Mouse (Mus musculus): ENCODE data around the gene Snx30. TPM values are rescaled to one million over a fixed set of nuclear protein-coding genes. Genes with fewer than 3 reads are reported as not detected.
A peak's percentile ranks its signal among the peaks of the same experiment; 100 is the strongest.

Gene Snx30
- polyA plus RNA-seq, 1 experiment from 2014 or later = 17.3 TPM

DNA sequence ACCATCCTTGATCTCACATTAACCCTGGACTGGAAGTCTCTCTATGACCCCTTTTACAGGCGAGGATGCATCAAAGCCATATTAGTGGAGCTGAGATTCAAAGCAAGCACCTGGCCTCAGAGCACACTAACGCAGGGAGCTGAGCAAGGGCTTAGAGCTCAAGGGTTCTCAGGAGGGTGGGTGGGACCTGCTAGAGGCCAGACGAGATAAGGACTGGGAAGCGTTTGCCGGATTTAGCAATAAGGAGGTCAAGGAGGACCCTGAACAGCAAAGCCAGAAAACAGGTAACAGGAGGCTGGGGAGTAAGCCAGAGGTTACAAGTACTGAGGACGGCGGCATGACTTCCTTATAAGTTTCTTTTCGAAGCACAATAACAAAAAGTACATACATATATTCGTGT lies 10.8 kb downstream of the Snx30 start:
- no peak overlapping the region for H3K9ac ChIP-seq
- peaks cover 24% of the 10 kb centered on the region for H3K4me1 ChIP-seq
- H3K36me3 ChIP-seq = no peaks in the 10 kb centered on the region
- no peak for ATAC-seq (ENCODE audit: low FRiP score)
- no peaks in the 10 kb centered on the region for H3K9me3 ChIP-seq (replicated peaks)
- H3K27ac ChIP-seq = no peak overlapping the region
- H3K4me3 ChIP-seq = no peak overlapping the region
- no peak overlapping the region for H3K4me2 ChIP-seq (replicated peaks)
- no peaks in the 10 kb centered on the region for H3K27me3 ChIP-seq
- 82% methylated on average over 9 of the region's 9 CpGs for WGBS

DNA sequence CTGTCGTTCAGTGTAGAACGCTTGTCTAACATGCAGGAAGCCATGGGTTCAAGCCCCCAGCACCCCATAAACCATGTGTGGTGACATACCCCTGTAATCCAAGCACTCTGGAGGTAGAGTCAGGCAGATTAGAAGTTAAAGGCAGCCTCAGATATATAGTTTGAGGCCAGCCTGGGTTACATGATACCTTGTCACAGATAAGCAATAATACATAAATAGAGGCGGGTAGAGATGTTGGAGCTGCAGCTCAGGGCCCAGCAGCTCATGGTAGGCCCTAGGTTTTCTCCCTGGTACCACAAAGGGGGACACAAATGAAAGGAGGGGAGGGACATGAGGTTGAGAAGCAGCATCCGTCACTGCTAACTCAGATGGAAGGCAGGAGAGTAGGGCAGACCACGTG lies 12.2 kb downstream of the Snx30 start:
- Histone ChIP-seq H3K27ac (no peak overlapping the region), H3K4me2 (replicated peaks) (no peak overlapping the region), H3K4me3 (no peak overlapping the region), H3K9ac (no peak overlapping the region), H3K27me3 (no peaks in the 10 kb centered on the region), H3K4me1 (peaks cover 24% of the 10 kb centered on the region), H3K36me3 (no peaks in the 10 kb centered on the region), H3K9me3 (replicated peaks) (no peaks in the 10 kb centered on the region)
- ATAC-seq (ENCODE audit: low FRiP score) = no peak
- WGBS = 66% methylated on average over 5 of the region's 5 CpGs

DNA sequence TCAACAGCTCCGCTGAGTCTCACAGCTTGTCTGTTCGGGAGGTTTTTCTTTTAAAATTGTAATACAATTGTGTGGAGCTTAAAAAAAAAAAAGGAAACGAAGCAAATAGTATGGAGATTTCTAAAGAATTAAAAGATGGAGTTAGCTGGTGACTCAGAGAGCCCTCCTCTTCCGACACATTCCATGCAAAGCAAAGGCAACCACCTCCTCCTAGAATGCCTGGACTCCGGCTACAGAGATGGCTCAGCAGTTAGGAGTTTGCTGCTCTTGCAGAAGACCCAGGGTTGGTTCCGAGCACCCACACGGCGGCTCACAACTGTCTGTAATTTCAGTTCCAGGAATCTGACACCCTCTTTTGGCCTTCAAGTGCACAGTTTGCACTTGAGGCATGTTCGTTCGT lies 12.9 kb downstream of the Snx30 start:
- Histone ChIP-seq H3K4me3 (no peak overlapping the region), H3K27me3 (no peaks in the 10 kb centered on the region), H3K9me3 (replicated peaks) (no peaks in the 10 kb centered on the region), H3K27ac (peak overlapping the region; percentile 70; the same call in 1 of the 2 replicates), H3K36me3 (no peaks in the 10 kb centered on the region), H3K4me1 (peaks cover 24% of the 10 kb centered on the region), H3K9ac (no peak overlapping the region), H3K4me2 (replicated peaks) (no peak overlapping the region)
- ATAC-seq (ENCODE audit: low FRiP score) = no peak
- whole genome bisulfite sequencing = 74% methylated on average over 10 of the region's 10 CpGs

DNA sequence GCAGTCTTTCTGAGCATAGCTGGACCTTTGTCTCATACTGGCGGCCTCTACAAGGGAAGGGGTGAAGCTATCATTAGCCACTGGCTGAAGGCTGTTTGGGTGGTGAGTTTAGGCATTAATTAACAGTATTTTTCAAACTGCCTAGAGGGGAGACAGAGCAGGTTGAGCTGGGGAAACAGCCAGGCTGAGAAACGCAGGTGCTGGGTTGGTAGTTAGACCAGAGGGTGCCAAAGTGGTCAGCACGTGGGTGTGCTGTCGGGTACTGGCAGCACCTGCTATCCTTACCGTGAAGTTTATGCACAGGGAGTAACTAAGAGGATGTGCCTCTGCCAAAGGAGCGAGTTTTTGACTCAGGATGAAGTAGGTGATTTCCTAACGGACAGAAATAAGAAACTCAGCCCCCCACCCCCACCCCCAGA lies 13.4 kb downstream of the Snx30 start:
- Histone ChIP-seq H3K27ac (peak overlapping the region; percentile 70), H3K4me1 (peaks cover 24% of the 10 kb centered on the region), H3K36me3 (no peaks in the 10 kb centered on the region), H3K4me3 (no peak overlapping the region), H3K4me2 (replicated peaks) (0 out of 2 replicates have a peak overlapping the region, but pooled peaks have one; percentile 4), H3K9me3 (replicated peaks) (no peaks in the 10 kb centered on the region), H3K9ac (no peak overlapping the region), H3K27me3 (no peaks in the 10 kb centered on the region)
- 47% methylated on average over 7 of the region's 7 CpGs for WGBS
- peak; percentile 52 for ATAC-seq (ENCODE audit: low FRiP score)

DNA sequence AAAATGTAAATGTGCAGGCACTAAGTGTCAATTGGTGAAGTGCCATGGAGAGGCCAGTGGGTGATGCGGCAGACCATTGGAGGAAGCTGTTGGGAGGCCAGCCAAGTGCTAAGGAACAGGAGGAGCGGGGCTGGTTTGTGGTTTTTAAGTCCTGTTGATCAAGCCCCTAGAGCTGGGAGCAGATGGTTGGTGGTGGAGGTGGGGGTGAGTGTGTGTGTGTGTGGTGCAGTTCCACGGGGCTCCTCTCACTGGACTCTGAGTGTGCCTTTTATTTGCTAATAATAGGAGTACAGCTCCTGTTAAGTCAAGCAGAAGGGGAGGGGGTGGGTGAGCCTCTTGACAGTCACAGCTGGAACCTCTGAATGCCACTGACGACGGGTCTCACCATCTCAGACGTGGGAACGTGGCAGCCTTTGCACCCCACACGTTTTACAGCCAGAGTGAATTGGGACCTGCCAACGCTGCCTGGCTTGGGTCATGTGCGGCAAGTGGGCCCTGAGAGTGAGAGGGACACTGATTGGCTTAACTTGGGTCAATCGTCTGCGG lies 13.9 kb downstream of the Snx30 start:
- Histone ChIP-seq H3K27ac (peak overlapping the region; percentile 70), H3K9me3 (replicated peaks) (no peaks in the 10 kb centered on the region), H3K9ac (no peak overlapping the region), H3K4me3 (no peak overlapping the region), H3K27me3 (no peaks in the 10 kb centered on the region), H3K36me3 (no peaks in the 10 kb centered on the region), H3K4me2 (replicated peaks) (0 out of 2 replicates have a peak overlapping the region, but pooled peaks have one; percentile 4), H3K4me1 (peaks cover 24% of the 10 kb centered on the region)
- ATAC-seq (ENCODE audit: low FRiP score) = peak; percentile 90
- WGBS = 29% methylated on average over 12 of the region's 12 CpGs

DNA sequence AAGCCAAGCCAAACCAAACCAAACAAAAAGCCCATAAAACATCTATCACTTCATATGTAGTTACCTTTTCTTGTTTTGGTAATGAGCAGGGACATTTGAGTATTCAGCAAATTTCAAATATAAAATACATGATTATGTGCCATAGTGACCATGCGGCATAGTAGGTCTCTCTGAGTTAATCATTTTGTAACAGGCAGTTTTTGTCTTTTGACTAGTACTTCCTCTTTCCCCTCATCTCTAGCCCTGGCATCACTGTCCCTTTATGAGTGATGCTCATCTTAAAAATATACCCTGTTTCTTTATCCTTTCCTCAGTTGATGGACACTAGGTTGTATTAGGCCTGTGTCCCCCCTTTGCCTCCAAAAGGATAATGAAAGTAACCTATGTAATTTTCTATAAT lies 15.9 kb downstream of the Snx30 start:
- Histone ChIP-seq H3K9ac (no peak overlapping the region), H3K27ac (no peak overlapping the region), H3K4me1 (peaks cover 19% of the 10 kb centered on the region), H3K36me3 (no peaks in the 10 kb centered on the region), H3K9me3 (replicated peaks) (no peaks in the 10 kb centered on the region), H3K4me2 (replicated peaks) (no peak overlapping the region), H3K4me3 (no peak overlapping the region), H3K27me3 (no peaks in the 10 kb centered on the region)
- no peak for ATAC-seq (ENCODE audit: low FRiP score)
- 100% methylated on average over 1 of the region's 1 CpGs for WGBS

DNA sequence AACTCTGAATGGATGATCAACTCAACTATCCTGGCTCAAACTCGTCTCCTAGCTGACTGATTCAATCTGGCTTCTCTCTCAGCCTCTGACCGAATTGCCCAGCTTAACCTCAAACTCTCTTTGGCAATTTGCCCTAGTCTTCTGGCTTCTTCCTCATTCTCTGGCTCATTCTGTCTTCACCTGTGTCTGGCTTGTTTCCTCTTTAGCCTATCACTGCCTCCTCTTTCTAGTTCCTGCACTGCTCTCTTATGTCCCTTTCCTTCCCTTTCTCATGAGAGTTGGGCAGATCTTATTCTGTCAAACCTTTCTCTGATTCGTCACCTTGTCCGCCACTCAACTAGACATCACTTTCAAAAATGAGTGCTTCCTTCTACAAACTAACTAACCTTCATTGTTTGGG lies 16.5 kb downstream of the Snx30 start:
- no peak for ATAC-seq (ENCODE audit: low FRiP score)
- Histone ChIP-seq H3K9ac (no peak overlapping the region), H3K4me1 (peaks cover 19% of the 10 kb centered on the region), H3K27ac (no peak overlapping the region), H3K9me3 (replicated peaks) (no peaks in the 10 kb centered on the region), H3K4me2 (replicated peaks) (no peak overlapping the region), H3K36me3 (no peaks in the 10 kb centered on the region), H3K4me3 (no peak overlapping the region), H3K27me3 (no peaks in the 10 kb centered on the region)
- 90% methylated on average over 4 of the region's 4 CpGs for WGBS

DNA sequence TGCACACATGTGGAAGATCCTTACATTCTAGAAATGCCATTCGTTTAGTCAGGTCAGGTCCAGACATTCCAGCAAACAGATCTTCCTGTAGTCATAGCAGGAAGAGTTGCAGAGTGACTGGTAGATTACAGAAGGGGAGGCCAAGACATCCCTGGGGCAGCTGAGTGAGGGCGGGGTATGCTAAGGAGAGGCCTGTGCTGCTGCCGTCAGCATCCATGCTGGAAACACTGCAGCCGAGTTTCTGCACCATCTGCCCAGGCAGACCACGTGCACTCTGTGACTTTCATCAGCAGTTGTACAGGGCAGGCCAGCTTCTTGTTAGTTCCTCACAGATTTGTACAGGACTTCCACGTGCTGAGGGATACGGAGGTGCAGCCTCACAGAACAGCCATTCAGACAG lies 17.8 kb downstream of the Snx30 start:
- H3K27me3 ChIP-seq = no peaks in the 10 kb centered on the region
- H3K4me2 ChIP-seq (replicated peaks) = no peak overlapping the region
- H3K27ac ChIP-seq = no peak overlapping the region
- peaks cover 15% of the 10 kb centered on the region for H3K4me1 ChIP-seq
- no peak for ATAC-seq (ENCODE audit: low FRiP score)
- no peaks in the 10 kb centered on the region for H3K9me3 ChIP-seq (replicated peaks)
- H3K36me3 ChIP-seq = no peaks in the 10 kb centered on the region
- WGBS = 55% methylated on average over 7 of the region's 7 CpGs
- H3K4me3 ChIP-seq = no peak overlapping the region
- H3K9ac ChIP-seq = no peak overlapping the region

DNA sequence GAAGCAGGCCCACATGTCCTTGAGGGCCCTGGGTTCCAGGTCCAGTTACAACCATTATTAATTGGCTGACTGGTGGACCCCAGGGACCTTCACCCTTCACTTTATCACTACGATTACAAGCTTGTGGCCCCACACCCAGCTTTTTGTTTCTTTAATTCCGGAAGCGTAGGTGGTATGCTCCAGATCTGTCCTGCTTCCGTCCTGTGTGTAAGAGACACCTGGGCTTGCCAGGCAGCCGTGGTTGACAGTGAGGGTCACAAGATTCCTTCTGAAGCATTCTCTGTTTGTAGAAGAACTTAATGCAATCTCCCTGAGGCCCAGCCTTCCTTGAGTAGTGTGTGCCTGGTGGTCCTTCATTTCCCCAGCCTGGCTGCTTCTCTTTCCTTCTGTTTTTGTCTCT lies 19.2 kb downstream of the Snx30 start:
- Histone ChIP-seq H3K9me3 (replicated peaks) (no peaks in the 10 kb centered on the region), H3K27ac (no peak overlapping the region), H3K27me3 (no peaks in the 10 kb centered on the region), H3K4me2 (replicated peaks) (no peak overlapping the region), H3K36me3 (no peaks in the 10 kb centered on the region), H3K4me3 (no peak overlapping the region), H3K4me1 (peaks cover 1% of the 10 kb centered on the region), H3K9ac (no peak overlapping the region)
- ATAC-seq (ENCODE audit: low FRiP score) = no peak
- WGBS = 86% methylated on average over 5 of the region's 5 CpGs

DNA sequence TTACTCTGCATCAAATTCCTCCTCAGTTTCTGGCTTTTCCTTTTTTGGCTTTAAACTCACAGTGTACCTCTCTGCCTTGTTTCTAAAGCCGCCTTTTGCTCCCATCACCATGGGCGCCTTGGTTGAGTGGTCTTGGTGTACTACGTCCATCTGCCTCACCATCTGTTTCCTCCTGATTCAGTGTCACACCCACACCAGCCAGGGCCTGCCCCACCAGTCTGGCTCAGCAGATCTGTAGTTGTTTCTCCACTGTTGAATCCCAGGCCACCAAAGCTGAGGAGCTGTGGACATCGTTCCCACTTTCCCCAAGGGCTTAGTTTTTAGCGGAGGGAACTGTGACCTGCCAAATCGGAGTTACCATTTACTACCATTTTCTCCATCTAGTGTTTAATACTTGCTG lies 20.0 kb downstream of the Snx30 start:
- H3K27ac ChIP-seq = no peak overlapping the region
- no peak for ATAC-seq (ENCODE audit: low FRiP score)
- WGBS = 82% methylated on average over 6 of the region's 6 CpGs
- H3K4me2 ChIP-seq (replicated peaks) = no peak overlapping the region
- no peak overlapping the region for H3K9ac ChIP-seq
- no peaks in the 10 kb centered on the region for H3K9me3 ChIP-seq (replicated peaks)
- H3K36me3 ChIP-seq = no peaks in the 10 kb centered on the region
- H3K4me1 ChIP-seq = no peaks in the 10 kb centered on the region; the same call in 1 of the 2 replicates
- H3K4me3 ChIP-seq = no peak overlapping the region
- no peaks in the 10 kb centered on the region for H3K27me3 ChIP-seq

DNA sequence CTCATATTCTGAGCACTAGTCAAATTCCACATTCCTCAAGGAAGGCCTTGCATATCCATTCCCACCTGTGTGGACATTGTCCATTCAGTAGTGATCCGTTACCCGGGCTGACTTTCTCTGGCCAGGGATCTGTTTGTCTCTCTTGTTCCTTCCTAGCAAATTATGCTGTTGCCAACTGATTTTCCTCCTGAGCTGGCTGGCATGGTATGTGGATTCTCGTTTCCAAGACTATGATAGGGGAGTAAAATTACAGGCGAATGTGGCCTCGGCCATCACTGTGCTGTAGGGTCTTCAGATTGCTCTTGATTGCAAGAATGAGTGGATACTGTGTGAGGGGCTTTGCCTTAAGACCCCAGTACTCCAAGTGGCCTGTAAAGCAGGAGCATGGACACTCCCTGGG lies 20.7 kb downstream of the Snx30 start:
- Histone ChIP-seq H3K36me3 (no peaks in the 10 kb centered on the region), H3K27me3 (no peaks in the 10 kb centered on the region), H3K4me1 (no peaks in the 10 kb centered on the region; the same call in 1 of the 2 replicates), H3K4me3 (no peak overlapping the region), H3K9me3 (replicated peaks) (no peaks in the 10 kb centered on the region), H3K4me2 (replicated peaks) (no peak overlapping the region), H3K27ac (no peak overlapping the region), H3K9ac (no peak overlapping the region)
- no peak for ATAC-seq (ENCODE audit: low FRiP score)
- 93% methylated on average over 5 of the region's 5 CpGs for WGBS

DNA sequence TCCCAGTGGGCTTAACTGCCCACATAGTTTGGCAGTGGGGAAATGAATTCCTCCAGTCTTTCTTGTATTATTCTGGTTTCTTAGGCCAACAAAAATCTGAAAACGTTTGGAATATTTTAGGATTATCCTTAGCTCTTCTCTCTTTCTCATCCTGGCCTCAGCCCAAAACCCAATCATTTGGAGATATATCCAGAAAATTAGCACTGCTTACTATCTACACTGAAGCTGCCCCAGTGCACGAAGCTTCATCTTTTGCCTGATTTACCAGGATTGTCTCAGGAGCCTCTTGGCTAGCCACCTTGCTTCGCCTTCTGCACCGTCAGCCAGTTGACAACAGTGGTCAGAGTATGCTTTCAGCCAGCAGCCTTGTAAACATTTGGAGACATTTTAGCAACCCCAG lies 23.4 kb downstream of the Snx30 start:
- H3K36me3 ChIP-seq = no peaks in the 10 kb centered on the region
- WGBS = 94% methylated on average over 4 of the region's 4 CpGs
- H3K9me3 ChIP-seq (replicated peaks) = no peaks in the 10 kb centered on the region
- H3K27ac ChIP-seq = no peak overlapping the region
- no peaks in the 10 kb centered on the region for H3K27me3 ChIP-seq
- no peak overlapping the region for H3K4me3 ChIP-seq
- H3K4me2 ChIP-seq (replicated peaks) = no peak overlapping the region
- no peak overlapping the region for H3K9ac ChIP-seq
- H3K4me1 ChIP-seq = no peaks in the 10 kb centered on the region
- no peak for ATAC-seq (ENCODE audit: low FRiP score)

DNA sequence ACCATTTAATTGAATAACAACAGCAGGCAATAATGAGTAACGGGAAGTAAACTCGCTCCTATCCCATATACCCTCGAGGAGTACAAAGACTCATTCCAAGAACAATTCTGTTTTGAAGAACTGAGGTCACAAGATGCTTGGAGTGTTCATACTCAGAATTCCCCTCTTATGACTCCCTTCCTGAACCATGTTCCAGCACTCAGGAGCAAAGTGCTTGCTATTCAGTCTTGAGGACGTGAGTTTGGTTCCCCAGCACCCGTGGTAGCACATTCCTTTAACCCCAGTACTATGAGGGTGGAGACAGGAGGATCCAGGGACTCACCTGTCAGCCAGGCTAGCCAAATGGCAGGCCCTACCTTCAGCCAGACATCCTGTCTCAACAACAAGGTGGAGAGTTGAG lies 25.4 kb downstream of the Snx30 start:
- no peak for ATAC-seq (ENCODE audit: low FRiP score)
- 91% methylated on average over 5 of the region's 5 CpGs for WGBS

More for the DNA sequence above, 25.4 kb downstream of the Snx30 start:
- H3K4me1 ChIP-seq = no peaks in the 10 kb centered on the region
- no peak overlapping the region for H3K4me3 ChIP-seq
- H3K36me3 ChIP-seq = 0 out of 2 replicates have a peak, but pooled peaks cover 6% of the 10 kb centered on the region
- H3K27ac ChIP-seq = no peak overlapping the region
- no peaks in the 10 kb centered on the region for H3K27me3 ChIP-seq
- no peaks in the 10 kb centered on the region for H3K9me3 ChIP-seq (replicated peaks)
- H3K9ac ChIP-seq = no peak overlapping the region
- H3K4me2 ChIP-seq (replicated peaks) = no peak overlapping the region

All from hindbrain, embryonic 12.5 days (tissue).